Mouse (Mus musculus) intestine, embryonic 14.5 days (tissue): ENCODE results near the gene Tepsin. TPM values are rescaled to one million over a fixed set of nuclear protein-coding genes. Genes with fewer than 3 reads are reported as not detected.

ENCODE experiments used
- ATAC-seq: fragments of 200-750 bp; cut with Nextera tagmentation; replicated peaks from 2 replicates; pipeline ENCODE4 v1.8.0; 2017; ENCODE audit warnings: low read depth, moderate number of reproducible peaks, moderate TSS enrichment, moderate library complexity; ENCODE audit not compliant: low FRiP score, low TSS enrichment
- DNase-seq: peaks from one replicate; pipeline ENCODE4 v3.0.0-alpha.2; 2018; ENCODE audit warnings: low spot score
- H3K27ac ChIP-seq: fragments of 300-500 bp; sonication (generic); 2 replicates; pipeline ENCODE4 v1.5.1; 2014; ENCODE audit warnings: low read depth, mild to moderate bottlenecking, control low read depth
- H3K27me3 ChIP-seq: fragments of 300-500 bp; sonication (generic); replicated peaks from 2 replicates; pipeline ENCODE4 v1.6.1; 2014; ENCODE audit warnings: low read length, control low read depth; ENCODE audit not compliant: control insufficient read depth, insufficient read depth
- H3K36me3 ChIP-seq: fragments of 300-500 bp; sonication (generic); 2 replicates; pipeline ENCODE4 v1.6.1; 2014; ENCODE audit warnings: low read length, control low read depth; ENCODE audit not compliant: control insufficient read depth, insufficient read depth
- H3K4me1 ChIP-seq: fragments of 300-500 bp; sonication (generic); replicated peaks from 2 replicates; pipeline ENCODE4 v1.6.1; 2014; ENCODE audit warnings: low read length, control low read depth, mixed read lengths; ENCODE audit not compliant: control insufficient read depth, insufficient read depth
- H3K4me2 ChIP-seq: fragments of 300-500 bp; sonication (generic); 2 replicates; pipeline ENCODE4 v1.6.1; 2014; ENCODE audit warnings: low read length
- H3K4me3 ChIP-seq: fragments of 300-500 bp; sonication (generic); 2 replicates; pipeline ENCODE4 v1.5.1; 2014; ENCODE audit warnings: low read depth, low read length, control low read depth, mixed read lengths
- H3K9ac ChIP-seq: fragments of 300-500 bp; sonication (generic); 2 replicates; pipeline ENCODE4 v1.6.1; 2014; ENCODE audit warnings: mild to moderate bottlenecking, low read length
- H3K9me3 ChIP-seq: fragments of 300-500 bp; sonication (generic); 2 replicates; pipeline ENCODE4 v1.6.1; 2016; ENCODE audit warnings: low read length, control low read depth; ENCODE audit not compliant: control insufficient read depth
- WGBS: fragments of 180-500 bp; shearing (Covaris S2); extraction: QIAGEN DNeasy Blood & Tissue Kit; methylation state at CpG from one replicate; pipeline ENCODE4 v1.1.7; 2014; 5-methylcytosine and 5-hydroxymethylcytosine counted together
- polyA plus RNA-seq: library from polyadenylated mRNA; unstranded; fragments of >200 nt; fragmentation: Nextera tagmentation; extraction: Ambion mirVana; gene quantifications from 2 replicates; pipeline ENCODE4 v1.2.1, GENCODE M21; 2014

Tepsin gene
- polyA plus RNA-seq, 1 experiment from 2014 or later: 13.3 TPM

- ATAC-seq: no peak
- H3K9me3 ChIP-seq: no peaks in the 10 kb centered on the region
- H3K4me1 ChIP-seq: no peaks in the 10 kb centered on the region
- no peak overlapping the region for H3K9ac ChIP-seq
- H3K4me3 ChIP-seq: no peak overlapping the region
- H3K4me2 ChIP-seq: no peak overlapping the region
- peaks cover 41% of the 10 kb centered on the region for H3K36me3 ChIP-seq
- no peaks in the 10 kb centered on the region for H3K27me3 ChIP-seq
- WGBS: 85% methylated on average over 9 of the region's 9 CpGs
- no peak for DNase-seq
- H3K27ac ChIP-seq: no peak overlapping the region
These were observed 36.5 kb upstream of the Tepsin start for GRCm38 (mm10) chr11:120134847-120135530.

GRCm38 (mm10) chr11:120134148-120134547 lies 35.6 kb upstream of the Tepsin start:
- ATAC-seq (no peak), DNase-seq (no peak)
- Histone ChIP-seq H3K36me3 (peaks cover 37% of the 10 kb centered on the region), H3K27me3 (no peaks in the 10 kb centered on the region), H3K27ac (no peak overlapping the region), H3K4me1 (no peaks in the 10 kb centered on the region), H3K9me3 (no peaks in the 10 kb centered on the region), H3K4me2 (no peak overlapping the region), H3K9ac (no peak overlapping the region), H3K4me3 (no peak overlapping the region)
- WGBS: 89% methylated on average over 5 of the region's 5 CpGs

GRCm38 (mm10) chr11:120129281-120129680 lies 30.8 kb upstream of the Tepsin start:
- Histone ChIP-seq H3K4me3 (no peak overlapping the region), H3K4me1 (no peaks in the 10 kb centered on the region), H3K27ac (no peak overlapping the region), H3K27me3 (no peaks in the 10 kb centered on the region), H3K36me3 (peaks cover 55% of the 10 kb centered on the region), H3K9ac (no peak overlapping the region), H3K9me3 (no peaks in the 10 kb centered on the region), H3K4me2 (no peak overlapping the region)
- WGBS: 82% methylated on average over 7 of the region's 7 CpGs
- DNase-seq (no peak), ATAC-seq (no peak)

- peaks cover 49% of the 10 kb centered on the region for H3K36me3 ChIP-seq
- H3K4me1 ChIP-seq: no peaks in the 10 kb centered on the region
- no peak for ATAC-seq
- no peak overlapping the region for H3K9ac ChIP-seq
- WGBS: 90% methylated on average over 2 of the region's 2 CpGs
- H3K27ac ChIP-seq: no peak overlapping the region
- no peak overlapping the region for H3K4me2 ChIP-seq
- H3K9me3 ChIP-seq: no peaks in the 10 kb centered on the region
- no peaks in the 10 kb centered on the region for H3K27me3 ChIP-seq
- no peak for DNase-seq
- no peak overlapping the region for H3K4me3 ChIP-seq
These were observed 28.3 kb upstream of the Tepsin start for GRCm38 (mm10) chr11:120126845-120127244.

- Histone ChIP-seq H3K9me3 (no peaks in the 10 kb centered on the region), H3K4me3 (no peak overlapping the region), H3K27me3 (no peaks in the 10 kb centered on the region), H3K27ac (no peak overlapping the region), H3K36me3 (peaks cover 44% of the 10 kb centered on the region), H3K9ac (no peak overlapping the region), H3K4me2 (no peak overlapping the region), H3K4me1 (no peaks in the 10 kb centered on the region)
- 91% methylated on average over 12 of the region's 12 CpGs for WGBS
- DNase-seq (no peak), ATAC-seq (no peak)
These were observed 23.6 kb upstream of the Tepsin start for GRCm38 (mm10) chr11:120122126-120122525.

- Histone ChIP-seq H3K9me3 (no peaks in the 10 kb centered on the region), H3K36me3 (peaks cover 51% of the 10 kb centered on the region), H3K4me3 (no peak overlapping the region), H3K27me3 (no peaks in the 10 kb centered on the region), H3K4me1 (no peaks in the 10 kb centered on the region), H3K4me2 (no peak overlapping the region), H3K9ac (no peak overlapping the region), H3K27ac (no peak overlapping the region)
- ATAC-seq (no peak), DNase-seq (peak; percentile 78)
- WGBS: 81% methylated on average over 17 of the region's 17 CpGs
These were observed 22.3 kb upstream of the Tepsin start for GRCm38 (mm10) chr11:120120642-120121420.

GRCm38 (mm10) chr11:120119936-120120541 lies 21.5 kb upstream of the Tepsin start:
- Histone ChIP-seq H3K9me3 (no peaks in the 10 kb centered on the region), H3K4me1 (no peaks in the 10 kb centered on the region), H3K4me3 (no peak overlapping the region), H3K9ac (no peak overlapping the region), H3K27ac (no peak overlapping the region), H3K27me3 (no peaks in the 10 kb centered on the region), H3K4me2 (no peak overlapping the region), H3K36me3 (peaks cover 52% of the 10 kb centered on the region)
- WGBS: 88% methylated on average over 10 of the region's 10 CpGs
- DNase-seq (no peak), ATAC-seq (no peak)

- DNase-seq (no peak), ATAC-seq (no peak)
- 92% methylated on average over 7 of the region's 7 CpGs for WGBS
- Histone ChIP-seq H3K36me3 (peaks cover 54% of the 10 kb centered on the region), H3K27ac (no peak overlapping the region), H3K4me2 (no peak overlapping the region), H3K27me3 (no peaks in the 10 kb centered on the region), H3K9me3 (no peaks in the 10 kb centered on the region), H3K4me3 (no peak overlapping the region), H3K9ac (no peak overlapping the region), H3K4me1 (no peaks in the 10 kb centered on the region)
These were observed 20.6 kb upstream of the Tepsin start for GRCm38 (mm10) chr11:120119108-120119507.
